Mouse (Mus musculus) fat pad, adult 2 months (tissue): ENCODE results near the gene Stt3b.

Source experiments
- DNase-seq: peaks from one replicate; pipeline ENCODE4 v3.0.0-alpha.2; 2011; ENCODE audit warnings: low read depth, low spot score; ENCODE audit errors: extremely low read depth

Stt3b gene

GRCm38 (mm10) chr9:115318621-115319375 is 8.6 kb upstream of the Stt3b start:
- DNase-seq: no peak

GRCm38 (mm10) chr9:115317049-115317448 is 6.8 kb upstream of the Stt3b start:
- peak; percentile 97 for DNase-seq

- no peak for DNase-seq
Observed at GRCm38 (mm10) chr9:115314556-115314955, 4.3 kb upstream of the Stt3b start.

GRCm38 (mm10) chr9:115313830-115314229 is 3.6 kb upstream of the Stt3b start:
- no peak for DNase-seq

- DNase-seq: no peak
Observed at GRCm38 (mm10) chr9:115311223-115311520, 951 bp upstream of the Stt3b start.

GRCm38 (mm10) chr9:115309977-115310345 is 260 bp downstream of the Stt3b start:
- DNase-seq: no peak

GRCm38 (mm10) chr9:115309381-115309971 is 745 bp downstream of the Stt3b start:
- no peak for DNase-seq

- no peak for DNase-seq
Observed at GRCm38 (mm10) chr9:115308941-115309380, 1.3 kb downstream of the Stt3b start.

- no peak for DNase-seq
Observed at GRCm38 (mm10) chr9:115308401-115308800, 1.8 kb downstream of the Stt3b start.

GRCm38 (mm10) chr9:115306202-115306601 is 4.0 kb downstream of the Stt3b start:
- DNase-seq: no peak

GRCm38 (mm10) chr9:115304149-115304548 is 6.1 kb downstream of the Stt3b start:
- DNase-seq: no peak

GRCm38 (mm10) chr9:115301593-115301992 is 8.6 kb downstream of the Stt3b start:
- DNase-seq: no peak

- DNase-seq: no peak
Observed at GRCm38 (mm10) chr9:115301002-115301579, 9.1 kb downstream of the Stt3b start.

GRCm38 (mm10) chr9:115296738-115297137 is 13.5 kb downstream of the Stt3b start:
- no peak for DNase-seq

- DNase-seq: no peak
Observed at GRCm38 (mm10) chr9:115293920-115294594, 16.2 kb downstream of the Stt3b start.

GRCm38 (mm10) chr9:115287774-115288434 is 22.3 kb downstream of the Stt3b start:
- DNase-seq: no peak

GRCm38 (mm10) chr9:115284385-115284784 is 25.8 kb downstream of the Stt3b start:
- DNase-seq: no peak

- no peak for DNase-seq
Observed at GRCm38 (mm10) chr9:115283403-115283802, 26.8 kb downstream of the Stt3b start.

- DNase-seq: no peak
Observed at GRCm38 (mm10) chr9:115278641-115279040, 31.6 kb downstream of the Stt3b start.

GRCm38 (mm10) chr9:115274806-115275205 is 35.4 kb downstream of the Stt3b start:
- DNase-seq: no peak

- no peak for DNase-seq
Observed at GRCm38 (mm10) chr9:115273095-115273649, 37.0 kb downstream of the Stt3b start.
